Mouse (Mus musculus) CH12.LX (cell line): Measurements from ENCODE around the gene Tbx6. TPM values are rescaled to one million over a fixed set of nuclear protein-coding genes. Genes with fewer than 3 reads are reported as not detected.

Experiments
- DNase-seq: peaks from one replicate; pipeline ENCODE4 v3.0.0-alpha.2; 2013; ENCODE audit errors: extremely low read depth
- H3K27ac ChIP-seq: 2 replicates; pipeline ENCODE4 v1.5.1; 2012; ENCODE audit warnings: low read depth, mild to moderate bottlenecking, control low read depth, moderate library complexity; ENCODE audit not compliant: insufficient read depth
- H3K27me3 ChIP-seq: replicated peaks from 2 replicates; pipeline ENCODE3; 2012; ENCODE audit warnings: inconsistent platforms
- H3K36me3 ChIP-seq, 2 experiments: replicated peaks in 1 of 2; 2 replicates each; pipeline versions ENCODE3 to v1.6.1; 2012; ENCODE audit warnings: inconsistent platforms in 1 of 2, low read length in 1 of 2, mild to moderate bottlenecking in 1 of 2, mixed read lengths in 1 of 2, moderate library complexity in 1 of 2; ENCODE audit not compliant: control insufficient read depth in 1 of 2, insufficient read depth in 1 of 2
- H3K4me1 ChIP-seq, 2 experiments: 2 replicates each; pipeline ENCODE4 v1.6.1; 2012; ENCODE audit warnings: inconsistent platforms in 1 of 2, moderate library complexity in 1 of 2; ENCODE audit not compliant: insufficient read depth in 2 of 2, control insufficient read depth in 1 of 2
- H3K4me2 ChIP-seq: 2 replicates; pipeline ENCODE4 v1.6.1; 2012; ENCODE audit warnings: low read depth, mild to moderate bottlenecking, control low read depth; ENCODE audit not compliant: poor library complexity, insufficient read depth, severe bottlenecking
- H3K4me3 ChIP-seq, 3 experiments: fragments of 150-350 bp in 1 of 3; sonication (generic) in 1 of 3; replicated peaks in 1 of 3; 2 replicates each; pipeline versions ENCODE3 to v1.5.1; 2011 to 2012; ENCODE audit warnings: low read depth in 2 of 3, low read length in 2 of 3, mild to moderate bottlenecking in 2 of 3, moderate library complexity in 2 of 3, control low read depth in 1 of 3, improper control_type of control experiment in 1 of 3, inconsistent platforms in 1 of 3, mixed read lengths in 1 of 3; ENCODE audit not compliant: poor library complexity in 1 of 3
- H3K79me2 ChIP-seq: replicated peaks from 2 replicates; pipeline ENCODE4 v1.6.1; 2012; ENCODE audit warnings: mild to moderate bottlenecking, moderate library complexity; ENCODE audit not compliant: control insufficient read depth, poor library complexity, insufficient read depth, severe bottlenecking; ENCODE audit errors: extremely low read depth
- H3K9ac ChIP-seq: 2 replicates; pipeline ENCODE4 v1.6.1; 2012; ENCODE audit warnings: low read depth, mild to moderate bottlenecking, control low read depth, moderate library complexity; ENCODE audit not compliant: insufficient read depth
- H3K9me3 ChIP-seq: replicated peaks from 2 replicates; pipeline ENCODE3; 2012; ENCODE audit warnings: low read length, inconsistent platforms, mixed read lengths
- BHLHE40 ChIP-seq: IDR thresholded peaks from 2 replicates; pipeline ENCODE4 v1.6.1; 2011; ENCODE audit warnings: mild to moderate bottlenecking, low read depth, low read length, improper control_type of control experiment
- CHD2 ChIP-seq: IDR thresholded peaks from 2 replicates; pipeline ENCODE4 v1.6.1; 2011; ENCODE audit warnings: low read length, improper control_type of control experiment
- E2F4 ChIP-seq: IDR thresholded peaks from 2 replicates; pipeline ENCODE4 v1.6.1; 2011; ENCODE audit warnings: low read depth, low read length, improper control_type of control experiment; ENCODE audit not compliant: insufficient replicate concordance
- ELF1 ChIP-seq: IDR thresholded peaks from 2 replicates; pipeline ENCODE4 v1.6.1; 2014; ENCODE audit warnings: low read depth, mild to moderate bottlenecking, inconsistent platforms, low read length, improper control_type of control experiment
- GABPA ChIP-seq: IDR thresholded peaks from 2 replicates; pipeline ENCODE4 v1.6.1; 2012; ENCODE audit warnings: low read depth, low read length, improper control_type of control experiment, inconsistent platforms; ENCODE audit not compliant: insufficient replicate concordance
- IRF4 ChIP-seq: IDR thresholded peaks from 2 replicates; pipeline ENCODE4 v1.6.1; 2014; ENCODE audit warnings: low read depth, mild to moderate bottlenecking, inconsistent platforms, low read length, improper control_type of control experiment
- JUN ChIP-seq: IDR thresholded peaks from 2 replicates; pipeline ENCODE4 v1.6.1; 2011; ENCODE audit warnings: low read depth, mild to moderate bottlenecking, low read length, improper control_type of control experiment, moderate library complexity; ENCODE audit not compliant: insufficient read depth
- JUND ChIP-seq: conservative IDR thresholded peaks from 2 replicates; pipeline ENCODE4 v1.6.1; 2011; ENCODE audit warnings: low read depth, low read length, improper control_type of control experiment
- KAT2A ChIP-seq: IDR thresholded peaks from 2 replicates; pipeline ENCODE4 v1.6.1; 2012; ENCODE audit warnings: low read length, improper control_type of control experiment, inconsistent platforms; ENCODE audit not compliant: insufficient replicate concordance
- MAFK ChIP-seq: IDR thresholded peaks from 2 replicates; pipeline ENCODE4 v1.6.1; 2011; ENCODE audit warnings: low read length, improper control_type of control experiment; ENCODE audit not compliant: insufficient replicate concordance
- MAX ChIP-seq: IDR thresholded peaks from 2 replicates; pipeline ENCODE4 v1.6.1; 2011; ENCODE audit warnings: low read length, improper control_type of control experiment
- MAZ ChIP-seq: IDR thresholded peaks from 2 replicates; pipeline ENCODE4 v1.6.1; 2012; ENCODE audit warnings: low read depth, mild to moderate bottlenecking, inconsistent platforms, low read length, improper control_type of control experiment, moderate library complexity
- MYC ChIP-seq: IDR thresholded peaks from 2 replicates; pipeline ENCODE4 v1.6.1; 2011; ENCODE audit warnings: low read depth, mild to moderate bottlenecking, improper control_type of control experiment, low read length
- NELFE ChIP-seq: IDR thresholded peaks from 2 replicates; pipeline ENCODE4 v1.6.1; 2011; ENCODE audit warnings: low read depth, low read length, improper control_type of control experiment
- NRF1 ChIP-seq: IDR thresholded peaks from 2 replicates; pipeline ENCODE4 v1.6.1; 2014; ENCODE audit warnings: low read depth, mild to moderate bottlenecking, inconsistent platforms, low read length, improper control_type of control experiment, moderate library complexity
- PAX5 ChIP-seq: IDR thresholded peaks from 2 replicates; pipeline ENCODE4 v1.6.1; 2012; ENCODE audit warnings: low read length, inconsistent platforms, mixed read lengths
- POLR2A ChIP-seq: IDR thresholded peaks from 2 replicates; pipeline ENCODE4 v1.6.1; 2011; ENCODE audit warnings: low read depth, mild to moderate bottlenecking, improper control_type of control experiment, low read length
- POLR2AphosphoS2 ChIP-seq: IDR thresholded peaks from 2 replicates; pipeline ENCODE4 v1.6.1; 2011; ENCODE audit warnings: low read depth, low read length, improper control_type of control experiment
- RAD21 ChIP-seq: IDR thresholded peaks from 2 replicates; pipeline ENCODE4 v1.6.1; 2011; ENCODE audit warnings: low read depth, mild to moderate bottlenecking, low read length, improper control_type of control experiment, moderate library complexity
- RCOR1 ChIP-seq: conservative IDR thresholded peaks from 2 replicates; pipeline ENCODE4 v1.6.1; 2012; ENCODE audit warnings: low read depth, mild to moderate bottlenecking, inconsistent platforms, low read length, improper control_type of control experiment
- SIN3A ChIP-seq: IDR thresholded peaks from 2 replicates; pipeline ENCODE4 v1.6.1; 2012; ENCODE audit warnings: low read length, improper control_type of control experiment, inconsistent platforms
- TBP ChIP-seq: conservative IDR thresholded peaks from 2 replicates; pipeline ENCODE4 v1.6.1; 2011; ENCODE audit warnings: low read depth, low read length, improper control_type of control experiment
- TCF12 ChIP-seq: IDR thresholded peaks from 2 replicates; pipeline ENCODE4 v1.6.1; 2014; ENCODE audit warnings: low read depth, mild to moderate bottlenecking, inconsistent platforms, low read length, improper control_type of control experiment
- UBTF ChIP-seq: IDR thresholded peaks from 2 replicates; pipeline ENCODE4 v1.6.1; 2012; ENCODE audit warnings: low read depth, mild to moderate bottlenecking, inconsistent platforms, low read length, improper control_type of control experiment, moderate library complexity
- USF2 ChIP-seq: conservative IDR thresholded peaks from 2 replicates; pipeline ENCODE4 v1.6.1; 2011; ENCODE audit warnings: low read depth, low read length, improper control_type of control experiment
- ZMIZ1 ChIP-seq: IDR thresholded peaks from 2 replicates; pipeline ENCODE4 v1.6.1; 2012; ENCODE audit warnings: low read depth, mild to moderate bottlenecking, inconsistent platforms, low read length, improper control_type of control experiment
- ZNF384 ChIP-seq: IDR thresholded peaks from 2 replicates; pipeline ENCODE4 v1.6.1; 2012; ENCODE audit warnings: low read depth, low read length, improper control_type of control experiment, inconsistent platforms
- dilution Hi-C: fragments of 300-500 bp; cut with MboI; formaldehyde crosslinking; loops from 2 replicates; pipeline ENCODE4 v1.14.3; 2020; ENCODE audit warnings: low sequenced_read_pairs; ENCODE audit not compliant: extremely low pct_unique_long_range_greater_than_20kb, extremely low pct_ligation_motif_present
- in situ Hi-C: fragments of 300-500 bp; cut with MboI; formaldehyde crosslinking; loops from 3 replicates; pipeline ENCODE4 v1.14.3; 2019; ENCODE audit warnings: low sequenced_read_pairs, low pct_ligation_motif_present, low pct_unique_long_range_greater_than_20kb, mixed read lengths
- polyA plus RNA-seq: library from polyadenylated mRNA; unstranded; fragments of >175 nt; gene quantifications from 2 replicates; pipeline ENCODE4 v1.2.1, GENCODE M21; 2012; ENCODE audit warnings: low read depth; ENCODE audit not compliant: insufficient read length
- total RNA-seq, 2 experiments: library from RNA; depleted of rRNA; stranded (reverse); fragments of 300-350 nt in 1 of 2; fragments of >200 nt in 1 of 2; gene quantifications; 2 replicates each; pipeline ENCODE4 v1.2.3; 2012 to 2014

The Tbx6 gene
- total and polyA plus RNA-seq, 3 experiments = 12.8 to 31.5 (median 15.8) TPM

GRCm38 (mm10) chr7:126798127-126799049, 17.1 kb downstream of the Tbx6 start:
- Histone ChIP-seq H3K27me3 (no peaks in the 10 kb centered on the region), H3K4me1 (peaks cover 6 to 48% of the 10 kb centered on the region in 2 experiments; a peak in 3 of 4 replicates), H3K4me2 (peak overlapping the region; percentile 71), H3K27ac (peak overlapping the region; percentile 99), H3K4me3 (peak overlapping the region; percentile 80 to 100 (median 95)), H3K9ac (peak overlapping the region; percentile 96), H3K9me3 (no peaks in the 10 kb centered on the region), H3K36me3 (peaks cover 30 to 49% of the 10 kb centered on the region in 2 experiments), H3K79me2 (peaks cover 26% of the 10 kb centered on the region)
- peak; percentile 59 for DNase-seq
- in situ Hi-C loops = no loop called here
- TF ChIP-seq SIN3A (peak; percentile 52; the same call in 1 of the 2 replicates), IRF4 (no peak), MYC (no peak; the same call in 1 of the 2 replicates), BHLHE40 (peak; percentile 90), RAD21 (no peak), MAX (peak; percentile 44; the same call in 1 of the 2 replicates), E2F4 (no peak), GABPA (no peak), KAT2A (no peak), ZNF384 (no peak), MAZ (no peak; the same call in 1 of the 2 replicates), POLR2AphosphoS2 (0 out of 2 replicates have a peak, but pooled peaks have one; percentile 5), PAX5 (no peak), MAFK (peak; percentile 71; the same call in 1 of the 2 replicates), JUN (no peak), ELF1 (no peak)
- dilution Hi-C loops = no loop called here

GRCm38 (mm10) chr7:126799050-126799467, 17.8 kb downstream of the Tbx6 start:
- Histone ChIP-seq H3K79me2 (peaks cover 26% of the 10 kb centered on the region), H3K4me1 (peaks cover 6 to 42% of the 10 kb centered on the region in 2 experiments; a peak in 3 of 4 replicates), H3K36me3 (peaks cover 30 to 42% of the 10 kb centered on the region in 2 experiments), H3K4me3 (peak overlapping the region; percentile 80 to 100 (median 95)), H3K9me3 (no peaks in the 10 kb centered on the region), H3K27ac (peak overlapping the region; percentile 99), H3K9ac (peak overlapping the region; percentile 96), H3K4me2 (no peak overlapping the region), H3K27me3 (no peaks in the 10 kb centered on the region)
- no peak for TF ChIP-seq JUND
- TF ChIP-seq SIN3A = peak; percentile 40
- peak; percentile 95 for TF ChIP-seq TBP
- 0 out of 2 replicates have a peak, but pooled peaks have one; percentile 29 for TF ChIP-seq CHD2
- peak; percentile 95 for TF ChIP-seq POLR2AphosphoS2
- no peak for TF ChIP-seq UBTF
- TF ChIP-seq USF2 = no peak
- peak; percentile 73 for TF ChIP-seq NRF1
- TF ChIP-seq TCF12 = peak; percentile 76
- TF ChIP-seq RCOR1 = 0 out of 2 replicates have a peak, but pooled peaks have one; percentile 5
- TF ChIP-seq POLR2A = peak; percentile 96
- 0 out of 2 replicates have a peak, but pooled peaks have one; percentile 5 for TF ChIP-seq IRF4
- TF ChIP-seq JUN = no peak
- TF ChIP-seq NELFE = peak; percentile 97
- TF ChIP-seq ZNF384 = peak; percentile 82
- peak; percentile 95 for TF ChIP-seq ZMIZ1
- peak; percentile 98 for DNase-seq
- in situ Hi-C loops (no loop called here), dilution Hi-C loops (no loop called here)
